Mouse (Mus musculus) kidney, adult 9 months (tissue): ENCODE measurements around the gene Ndfip2.
A peak's percentile ranks its signal among the peaks of the same experiment; 100 is the strongest.

Experiments used
- DNase-seq: peaks from one replicate; pipeline ENCODE4 v3.0.0; 2022

Gene Ndfip2

GRCm38 (mm10) chr14:105287972-105288371, 29.6 kb downstream of the Ndfip2 start:
- DNase-seq: no peak

DNA sequence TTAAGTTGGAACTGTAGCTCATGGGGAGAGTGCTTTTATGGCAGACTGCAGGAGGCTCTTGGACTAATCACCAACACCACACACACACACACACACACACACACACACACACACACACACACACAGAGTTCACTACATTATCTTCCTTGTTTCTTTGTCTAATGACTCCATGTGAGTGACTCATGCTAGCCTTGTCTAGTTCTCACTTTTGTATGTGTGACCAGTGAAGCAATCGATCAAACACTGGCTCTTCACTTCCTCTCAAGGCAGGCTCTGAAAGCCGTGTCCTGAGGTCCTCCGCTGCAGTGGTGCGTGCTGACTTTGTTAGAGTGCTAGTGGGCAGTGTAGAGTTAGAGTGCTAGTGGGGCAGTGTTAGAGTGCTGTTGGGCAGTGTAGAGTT, 30.2 kb downstream of the Ndfip2 start:
- no peak for DNase-seq

DNA sequence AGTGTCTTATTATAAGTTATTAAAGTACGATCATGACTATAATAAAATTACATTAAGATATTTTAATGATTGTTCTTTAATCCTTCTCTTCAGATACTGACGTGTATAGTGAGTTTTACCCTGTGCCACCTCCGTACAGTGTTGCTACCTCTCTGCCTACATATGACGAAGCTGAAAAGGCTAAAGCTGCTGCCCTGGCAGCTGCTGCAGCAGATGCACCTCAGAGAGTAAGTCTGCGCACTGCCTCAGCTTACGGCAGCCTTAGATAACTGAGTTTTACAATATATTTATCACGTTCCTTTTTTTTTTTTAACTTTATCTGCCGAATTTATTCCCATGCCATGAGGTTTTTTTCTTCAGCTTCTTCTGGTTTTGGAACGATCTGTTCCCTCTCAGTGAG, 33.8 kb downstream of the Ndfip2 start:
- no peak for DNase-seq

- no peak for DNase-seq
Observed at GRCm38 (mm10) chr14:105293777-105294176, 35.4 kb downstream of the Ndfip2 start.

GRCm38 (mm10) chr14:105295820-105296582, 37.6 kb downstream of the Ndfip2 start:
- peak; percentile 80 for DNase-seq

GRCm38 (mm10) chr14:105299744-105300255, 41.4 kb downstream of the Ndfip2 start:
- DNase-seq: no peak

GRCm38 (mm10) chr14:105300551-105300950, 42.2 kb downstream of the Ndfip2 start:
- peak; percentile 18 for DNase-seq

GRCm38 (mm10) chr14:105302708-105303107, 44.3 kb downstream of the Ndfip2 start:
- DNase-seq: no peak

DNA sequence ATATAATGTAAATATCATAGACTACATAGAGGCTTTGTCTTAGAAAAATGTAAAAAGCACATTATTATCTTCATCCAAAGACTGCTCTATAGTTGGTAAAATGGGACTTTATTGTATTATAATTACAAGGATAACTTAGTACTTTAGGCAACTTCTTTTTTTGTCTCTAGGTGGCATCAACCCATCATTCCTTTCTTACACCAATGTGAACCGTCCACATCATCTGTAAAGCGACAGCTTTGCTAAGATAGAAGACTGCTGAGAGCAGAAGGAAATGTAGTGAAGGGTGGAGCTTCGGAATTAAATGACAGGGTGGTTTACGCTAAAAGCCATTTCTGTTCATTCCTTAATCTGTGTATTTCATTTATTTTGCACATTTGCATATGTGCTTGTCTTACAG, 49.3 kb downstream of the Ndfip2 start:
- DNase-seq: no peak

GRCm38 (mm10) chr14:105312366-105312765, 54.0 kb downstream of the Ndfip2 start:
- DNase-seq: no peak

DNA sequence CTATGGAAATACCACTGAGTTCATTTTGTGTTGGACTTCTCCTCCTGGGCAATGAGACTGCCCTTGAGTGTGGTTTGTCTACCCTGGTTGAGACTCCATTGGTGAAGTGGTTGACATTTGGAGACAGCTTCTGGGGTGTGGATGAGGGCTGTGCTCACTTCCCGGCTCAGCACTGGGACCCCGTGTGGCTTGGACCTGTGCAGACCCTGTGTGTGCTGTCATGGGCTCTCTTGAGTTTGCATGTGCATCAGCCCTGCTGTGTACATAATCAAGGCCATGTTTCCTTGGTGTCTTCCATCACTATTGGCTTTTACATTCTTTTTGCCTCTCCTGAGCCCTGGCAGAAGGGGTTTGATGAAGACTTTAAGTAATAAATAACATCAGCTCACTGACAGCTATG, 54.6 kb downstream of the Ndfip2 start:
- DNase-seq: no peak

- peak; percentile 24 for DNase-seq
Observed at GRCm38 (mm10) chr14:105313877-105314276, 55.5 kb downstream of the Ndfip2 start.

DNA sequence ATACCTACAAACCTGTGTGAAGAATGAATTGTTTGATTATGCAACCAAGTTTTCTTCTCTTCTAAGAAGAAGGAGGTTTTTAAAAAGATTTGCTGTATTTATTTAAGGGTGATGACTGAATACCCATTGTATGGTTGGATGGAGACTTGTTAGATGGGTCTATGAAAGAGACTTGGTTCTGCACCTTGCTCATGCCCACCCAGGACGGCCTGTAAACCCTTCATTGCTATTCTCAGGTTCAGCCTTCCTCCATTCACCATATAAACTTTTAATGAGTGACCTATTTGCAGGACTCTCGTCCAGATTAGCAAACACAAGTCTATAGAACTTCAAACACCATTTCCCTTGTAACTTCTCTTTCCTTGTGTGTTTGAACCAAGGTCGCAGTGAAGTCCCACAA, 63.3 kb downstream of the Ndfip2 start:
- no peak for DNase-seq

GRCm38 (mm10) chr14:105322829-105323228, 64.5 kb downstream of the Ndfip2 start:
- DNase-seq: no peak

DNA sequence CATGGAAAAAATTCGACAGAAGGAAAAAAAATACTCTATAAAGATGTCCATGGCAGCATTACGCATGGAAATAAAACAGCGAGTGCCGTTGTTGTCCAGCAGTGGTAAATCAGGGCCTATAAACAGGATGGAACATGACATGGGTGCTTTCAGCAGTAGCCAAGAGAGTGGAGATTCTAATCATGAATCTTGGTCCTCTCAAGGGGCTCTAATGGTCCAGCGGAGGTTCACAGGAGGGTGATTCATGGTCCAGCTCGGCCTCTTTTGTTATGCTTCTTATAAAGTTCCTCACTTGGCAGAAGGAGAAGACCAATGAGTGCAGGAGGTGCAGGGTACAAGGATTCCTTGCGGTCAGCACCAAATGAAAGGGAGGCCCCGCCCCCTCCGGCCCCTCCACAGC, 65.1 kb downstream of the Ndfip2 start:
- DNase-seq: no peak

- DNase-seq: peak; percentile 71
Observed at GRCm38 (mm10) chr14:105328397-105329302, 70.3 kb downstream of the Ndfip2 start.

DNA sequence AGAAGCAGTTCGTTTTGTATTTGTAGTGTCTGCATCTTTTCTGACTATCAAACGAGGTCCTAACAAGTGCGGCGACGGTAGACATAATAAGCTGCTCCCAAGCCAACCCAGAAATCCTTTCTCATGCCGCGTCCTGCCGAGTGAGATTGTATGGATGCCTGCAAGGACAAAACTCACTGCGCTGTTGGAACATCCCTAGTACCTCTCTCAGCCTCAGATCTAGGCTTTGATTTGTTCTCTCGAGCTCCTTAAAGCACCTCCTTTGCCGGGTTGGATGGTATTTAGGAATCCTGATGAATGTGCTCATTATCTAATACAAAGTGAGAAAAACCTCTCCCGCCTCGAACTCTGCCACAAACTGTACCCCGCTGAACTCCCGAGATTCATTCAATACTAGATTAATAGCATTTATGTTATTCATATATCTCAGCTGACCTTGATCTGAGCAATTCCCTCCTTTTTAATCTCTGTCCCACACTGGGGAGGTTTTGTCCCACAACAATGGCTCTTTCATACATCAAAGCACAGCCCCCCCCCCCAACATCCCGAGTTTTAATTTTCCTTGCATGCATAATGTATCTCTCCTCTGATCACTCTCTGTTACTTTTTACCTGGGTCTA, 75.2 kb downstream of the Ndfip2 start:
- DNase-seq: no peak

- no peak for DNase-seq
Observed at GRCm38 (mm10) chr14:105341765-105342164, 83.4 kb downstream of the Ndfip2 start.

- DNase-seq: no peak
Observed at GRCm38 (mm10) chr14:105354121-105354520, 95.7 kb downstream of the Ndfip2 start.
